Mouse (Mus musculus): ENCODE data around the gene Raver1. TPM values are rescaled to one million over a fixed set of nuclear protein-coding genes. Genes with fewer than 3 reads are reported as not detected.

The Raver1 gene
- total RNA-seq, 2 experiments from 2014 or later, result 28.0 to 29.0 TPM

DNA sequence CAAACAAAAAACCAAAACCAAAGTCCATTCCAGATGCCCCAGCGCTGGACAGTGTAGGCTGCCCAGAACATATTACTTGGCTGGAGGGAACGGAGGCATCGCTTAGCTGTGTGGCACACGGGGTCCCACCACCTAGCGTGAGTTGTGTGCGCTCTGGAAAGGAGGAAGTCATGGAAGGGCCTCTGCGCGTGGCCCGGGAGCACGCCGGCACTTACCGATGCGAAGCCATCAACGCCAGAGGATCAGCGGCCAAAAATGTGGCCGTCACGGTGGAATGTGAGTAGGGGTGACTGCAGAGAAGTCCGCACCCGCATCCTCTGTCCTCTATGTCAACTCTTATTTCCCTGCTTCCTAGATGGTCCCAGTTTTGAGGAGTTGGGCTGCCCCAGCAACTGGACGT is 55.6 kb downstream of the Raver1 start:
- 0 out of 2 replicates have a peak overlapping the region, but pooled peaks have one; percentile 11 for H3K4me3 ChIP-seq
- intact Hi-C loops (cut with DNase I), result no loop called here

DNA sequence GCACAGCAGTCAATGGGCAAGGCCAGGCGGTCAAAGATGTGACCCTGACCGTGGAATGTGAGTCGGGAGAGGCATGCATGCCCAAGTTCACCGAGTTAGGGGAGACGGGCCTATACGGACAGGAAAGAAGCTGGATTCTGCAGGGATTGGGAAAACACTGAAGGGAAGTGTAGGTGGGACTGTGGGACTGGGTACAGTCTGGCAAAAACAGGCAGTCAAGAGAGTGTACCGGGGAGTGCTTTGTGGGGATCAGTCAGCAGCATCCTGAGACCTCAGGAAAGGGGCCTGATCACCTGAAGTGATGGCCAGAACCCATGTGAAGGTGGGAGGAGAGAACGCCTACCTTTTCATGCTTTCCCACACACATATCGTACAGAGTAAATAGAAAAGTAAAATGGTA is 56.2 kb downstream of the Raver1 start:
- peak overlapping the region; percentile 50 for H3K27ac ChIP-seq
- no peak for TF ChIP-seq CTCF (IDR thresholded peaks at IDR 0.05)
- peak overlapping the region; percentile 19; the same call in 1 of the 2 replicates for H3K4me3 ChIP-seq
- intact Hi-C loops (cut with DNase I), result no loop called here
- peak in 1 of 2 experiments; percentile 24 for DNase-seq (ENCODE audit: extremely low spot score in 1 of 2, low spot score in 2 of 2)

More for the DNA sequence above, 55.6 kb downstream of the Raver1 start:
- TF ChIP-seq CTCF (IDR thresholded peaks at IDR 0.05), result no peak
- H3K27ac ChIP-seq, result peak overlapping the region; percentile 50
- no peak for DNase-seq (ENCODE audit: extremely low spot score in 1 of 2, low spot score in 2 of 2)

DNA sequence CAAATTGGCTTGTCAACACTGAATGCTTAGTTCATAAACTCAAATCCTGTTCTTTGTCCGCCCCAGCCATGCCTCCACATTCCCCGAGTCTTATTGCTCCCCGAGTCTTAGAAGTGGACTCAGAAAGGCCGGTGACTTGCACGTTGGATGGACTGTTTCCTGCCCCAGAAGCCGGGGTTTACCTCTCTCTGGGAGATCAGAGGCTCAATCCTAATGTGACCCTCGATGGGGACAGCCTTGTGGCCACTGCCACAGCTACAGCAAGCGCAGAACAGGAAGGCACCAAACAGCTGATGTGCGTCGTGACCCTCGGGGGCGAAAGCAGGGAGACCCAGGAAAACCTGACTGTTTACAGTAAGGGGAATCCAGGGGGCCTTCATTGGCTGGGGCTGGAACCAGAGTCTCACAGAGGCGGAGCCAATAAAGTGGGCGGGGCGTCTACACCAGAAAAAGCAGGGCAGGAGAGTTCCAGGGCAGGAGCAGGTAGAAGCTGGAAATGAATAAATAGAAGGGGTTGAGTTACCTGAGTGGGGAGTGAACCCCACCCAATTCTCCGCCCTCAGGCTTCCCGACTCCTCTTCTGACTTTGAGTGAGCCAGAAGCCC is 57.2 kb downstream of the Raver1 start:
- peak in 1 of 2 experiments; percentile 14 for DNase-seq (ENCODE audit: extremely low spot score in 1 of 2, low spot score in 2 of 2)
- intact Hi-C loops (cut with DNase I), result loop anchor here (5.0 kb wide), 2 partner anchors 58 to 103 kb away; partner anchors contain the start of genes Gm38431 and Raver1
- H3K4me3 ChIP-seq, result peak overlapping the region; percentile 24; the same call in 1 of the 2 replicates
- TF ChIP-seq CTCF (IDR thresholded peaks at IDR 0.05), result no peak
- peak overlapping the region; percentile 24; the same call in 1 of the 2 replicates for H3K27ac ChIP-seq

DNA sequence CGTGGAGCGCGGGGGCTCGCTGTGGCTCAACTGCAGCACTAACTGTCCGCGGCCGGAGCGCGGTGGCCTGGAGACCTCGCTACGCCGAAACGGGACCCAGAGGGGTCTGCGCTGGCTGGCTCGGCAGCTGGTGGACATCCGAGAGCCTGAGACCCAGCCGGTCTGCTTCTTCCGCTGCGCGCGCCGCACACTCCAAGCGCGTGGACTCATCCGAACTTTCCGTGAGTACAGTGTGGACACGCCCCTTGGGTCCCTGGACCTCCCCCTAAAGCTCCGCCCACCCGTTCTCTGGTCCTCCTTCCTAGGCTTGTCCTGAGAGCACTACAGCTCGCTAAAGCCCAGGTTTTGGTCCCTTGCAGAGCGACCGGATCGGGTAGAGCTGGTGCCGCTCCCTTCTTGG is 58.7 kb downstream of the Raver1 start:
- intact Hi-C loops (cut with DNase I), result loop anchor here (5.0 kb wide), 2 partner anchors 59 to 104 kb away; partner anchors contain the start of genes Gm38431 and Raver1
- H3K4me3 ChIP-seq, result peak overlapping the region; percentile 64
- no peak for TF ChIP-seq CTCF (IDR thresholded peaks at IDR 0.05)
- peak overlapping the region; percentile 93 for H3K27ac ChIP-seq
- peak; percentile 66 to 69 for DNase-seq (ENCODE audit: extremely low spot score in 1 of 2, low spot score in 2 of 2)

DNA sequence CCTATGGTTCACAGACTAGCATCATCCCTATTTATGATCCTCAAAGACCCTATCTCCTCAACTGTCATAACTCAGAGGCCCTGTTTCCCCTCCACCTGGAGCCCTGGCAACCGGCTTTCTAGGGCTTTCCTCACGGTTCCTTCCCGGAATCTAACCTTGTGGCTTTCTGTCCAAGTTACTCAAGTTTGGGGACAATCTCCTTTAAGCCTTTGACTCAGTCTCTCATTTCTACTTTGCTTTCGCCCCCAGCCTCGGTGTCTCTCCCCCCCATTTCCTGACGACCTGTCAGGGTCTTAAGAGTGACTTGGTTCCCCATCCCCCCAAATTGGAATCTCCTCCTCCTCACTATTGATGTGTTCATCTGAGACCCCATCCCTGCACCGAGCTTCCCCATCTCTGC is 59.3 kb downstream of the Raver1 start:
- peak overlapping the region; percentile 93 for H3K27ac ChIP-seq
- DNase-seq (ENCODE audit: extremely low spot score in 1 of 2, low spot score in 2 of 2), result no peak
- intact Hi-C loops (cut with DNase I), result loop anchor here (1.0 to 5.0 kb wide), 3 partner anchors 31 to 105 kb away; partner anchors contain the start of genes Gm38431 and Raver1
- peak overlapping the region; percentile 64 for H3K4me3 ChIP-seq
- no peak for TF ChIP-seq CTCF (IDR thresholded peaks at IDR 0.05)

DNA sequence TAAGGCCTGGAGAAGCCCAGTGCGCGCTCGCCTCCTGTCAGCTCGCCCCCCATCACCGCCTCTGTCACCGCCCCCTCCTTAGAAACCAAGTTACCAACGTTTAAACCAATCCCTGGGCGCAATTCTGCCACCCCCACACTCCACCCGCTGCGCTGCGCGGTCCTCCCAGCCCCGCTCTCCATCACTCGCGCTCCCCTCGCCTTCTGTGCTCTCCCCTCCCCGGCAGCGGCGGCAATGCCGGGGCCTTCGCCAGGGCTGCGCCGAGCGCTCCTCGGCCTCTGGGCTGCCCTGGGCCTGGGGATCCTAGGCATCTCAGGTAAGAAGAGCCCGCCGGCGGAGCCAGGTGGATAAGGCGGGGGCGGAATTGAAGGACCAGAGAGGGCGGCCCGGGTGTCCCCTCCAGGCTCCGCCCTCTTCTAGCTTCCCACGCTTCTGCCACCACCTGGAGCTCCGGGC is 59.9 kb downstream of the Raver1 start, which contains the start of gene Icam5:
Icam5 (plus strand) TSS at position 178 of the 456 bp plus-strand sequence.
- peak; percentile 86 to 87 for DNase-seq (ENCODE audit: extremely low spot score in 1 of 2, low spot score in 2 of 2)
- TF ChIP-seq CTCF (IDR thresholded peaks at IDR 0.05), result no peak
- intact Hi-C loops (cut with DNase I), result loop anchor here (1.0 to 5.0 kb wide), 5 partner anchors 31 to 105 kb away; partner anchors contain the start of genes Gm38431 and Raver1
- peak within 1 kb of the TSS; percentile 93 for H3K27ac ChIP-seq
- peak within 1 kb of the TSS; percentile 64 for H3K4me3 ChIP-seq

DNA sequence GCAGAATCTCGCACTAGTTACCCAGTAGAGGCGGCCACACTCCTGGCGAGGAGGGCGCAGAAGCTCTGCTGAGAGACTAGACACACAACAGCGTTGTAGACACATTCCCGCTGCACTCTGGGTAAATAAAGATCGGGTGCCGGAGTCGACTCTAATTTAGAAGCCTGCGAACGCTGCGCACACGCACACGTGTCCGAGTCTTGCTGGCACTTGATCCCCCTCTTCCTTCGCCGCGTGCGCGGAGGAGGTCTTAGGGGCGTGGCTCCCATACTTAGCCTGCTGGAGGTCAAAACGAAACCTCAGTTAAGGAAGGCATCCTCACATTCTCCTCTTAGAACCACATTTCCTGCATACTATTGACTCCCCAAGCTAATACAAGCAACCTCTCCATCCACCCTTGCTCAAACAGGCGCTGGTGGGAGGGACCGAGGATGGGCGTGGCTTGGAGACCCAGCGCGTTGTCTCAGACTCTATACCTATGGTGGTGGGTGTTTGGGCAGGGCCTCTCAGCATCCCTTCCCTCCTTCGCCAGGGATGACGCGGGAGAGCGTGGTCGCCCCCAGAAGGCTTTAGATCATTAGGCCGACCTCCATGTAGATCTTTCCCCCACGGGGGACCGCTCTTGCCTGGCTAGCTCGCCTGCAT is 60.4 kb downstream of the Raver1 start:
- intact Hi-C loops (cut with DNase I), result loop anchor here (1.0 to 5.0 kb wide), 4 partner anchors 41 to 106 kb away; partner anchors contain the start of genes Gm38431 and Raver1
- DNase-seq (ENCODE audit: extremely low spot score in 1 of 2, low spot score in 2 of 2), result peak; percentile 76 to 81
- peak overlapping the region; percentile 93 for H3K27ac ChIP-seq
- H3K4me3 ChIP-seq, result peak overlapping the region; percentile 64
- no peak for TF ChIP-seq CTCF (IDR thresholded peaks at IDR 0.05)

DNA sequence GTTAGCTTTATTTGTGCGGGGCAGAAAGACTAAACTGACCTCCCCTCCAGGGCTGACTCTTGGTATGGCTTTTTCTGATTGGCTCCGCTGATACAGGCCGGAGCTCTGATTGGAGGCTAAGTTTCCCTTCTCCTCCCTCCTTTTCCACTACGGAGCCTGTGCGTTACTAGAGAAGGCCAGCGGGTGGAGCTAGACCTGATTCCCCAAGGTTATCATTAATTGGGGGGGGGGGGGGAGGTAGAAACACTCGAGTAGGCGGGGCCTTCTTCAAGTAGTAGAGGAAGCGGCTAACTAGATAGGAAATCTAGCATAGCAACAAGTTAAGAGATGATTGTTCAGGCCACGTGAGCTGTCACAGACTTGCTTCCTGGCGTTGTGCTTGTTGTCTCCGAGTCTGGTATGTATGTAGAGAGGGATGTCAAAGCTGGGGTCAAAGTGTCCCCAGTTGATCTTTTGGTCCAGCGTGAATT is 61.0 kb downstream of the Raver1 start:
- peak overlapping the region; percentile 93 for H3K27ac ChIP-seq
- intact Hi-C loops (cut with DNase I), result loop anchor here (1.0 to 5.0 kb wide), 4 partner anchors 41 to 106 kb away; partner anchors contain the start of genes Gm38431 and Raver1
- peak; percentile 72 to 82 for DNase-seq (ENCODE audit: extremely low spot score in 1 of 2, low spot score in 2 of 2)
- TF ChIP-seq CTCF (IDR thresholded peaks at IDR 0.05), result peak; percentile 61
- H3K4me3 ChIP-seq, result peak overlapping the region; percentile 64

DNA sequence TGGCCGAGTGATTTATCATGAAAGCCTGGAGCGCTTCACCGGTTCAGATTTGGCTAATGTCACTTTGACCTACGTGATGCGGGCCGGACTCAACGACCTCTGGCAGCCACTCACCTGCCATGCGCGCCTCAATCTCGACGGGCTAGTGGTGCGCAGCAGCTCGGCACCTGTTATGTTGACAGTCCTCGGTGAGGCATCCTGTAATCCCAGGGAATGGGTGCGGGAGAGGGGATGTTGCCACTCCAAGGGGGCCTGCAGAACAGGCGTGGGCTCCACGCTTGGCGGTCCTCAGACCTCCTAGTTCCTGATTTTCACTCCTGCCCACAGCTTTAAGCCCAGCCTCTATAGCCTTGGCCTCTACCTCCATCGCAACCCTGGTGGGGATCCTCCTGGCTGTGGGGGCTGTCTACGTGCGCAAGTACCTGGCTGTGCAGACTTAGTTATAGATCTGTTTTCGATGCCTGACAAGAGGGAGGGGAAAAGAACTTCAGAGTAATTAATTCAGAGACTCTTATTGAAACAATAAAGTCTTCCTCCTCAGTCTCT is 61.7 kb downstream of the Raver1 start:
- Histone ChIP-seq H3K27ac (no peak overlapping the region), H3K4me3 (no peak overlapping the region)
- intact Hi-C loops (cut with DNase I), result loop anchor here (2.0 to 5.0 kb wide), 3 partner anchors 62 to 107 kb away; partner anchors contain the start of genes Gm38431 and Raver1
- TF ChIP-seq CTCF (IDR thresholded peaks at IDR 0.05), result no peak
- no peak for DNase-seq (ENCODE audit: extremely low spot score in 1 of 2, low spot score in 2 of 2)

DNA sequence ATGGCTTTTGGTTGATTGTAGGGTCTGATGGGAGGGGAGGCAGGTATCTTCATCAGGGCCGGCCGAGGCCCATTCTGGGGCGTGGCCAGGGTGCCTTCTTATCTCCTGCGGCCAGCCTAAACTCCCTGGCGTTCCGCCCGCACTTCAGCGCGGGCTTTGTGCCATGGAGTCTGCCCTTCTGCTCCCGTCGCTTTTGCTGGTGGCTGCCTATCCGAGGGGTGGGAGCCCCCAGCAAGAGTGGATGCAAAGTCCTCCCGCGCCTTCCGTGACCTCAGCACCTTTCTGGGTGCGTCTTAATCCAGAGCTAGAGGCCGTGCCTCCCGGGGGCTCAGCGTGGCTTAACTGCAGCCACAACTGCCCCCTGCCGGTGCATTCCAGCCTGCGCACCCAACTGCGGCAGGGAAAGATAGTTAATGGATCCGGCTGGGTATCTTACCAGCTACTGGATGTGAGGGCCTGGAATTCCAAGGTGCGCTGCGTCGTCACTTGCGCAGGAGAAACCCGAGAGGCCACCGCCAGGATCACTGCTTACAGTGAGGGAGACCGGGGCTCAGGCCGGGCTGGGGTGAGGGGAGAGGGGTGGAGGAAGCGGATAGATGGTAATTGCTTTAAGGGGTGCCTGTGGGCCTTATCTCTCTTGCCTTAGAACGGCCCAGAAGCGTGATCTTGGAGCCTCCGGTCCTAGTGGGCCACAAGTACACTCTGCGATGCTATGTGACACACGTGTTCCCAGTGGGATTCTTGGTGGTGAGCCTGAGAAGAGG is 62.3 kb downstream of the Raver1 start, which contains the start of gene Icam4:
Icam4 (plus strand) TSS at position 83 of the 764 bp plus-strand sequence.
- peak; percentile 91 for TF ChIP-seq CTCF (IDR thresholded peaks at IDR 0.05)
- peak within 1 kb of the TSS; percentile 44 for H3K4me3 ChIP-seq
- DNase-seq (ENCODE audit: extremely low spot score in 1 of 2, low spot score in 2 of 2), result peak; percentile 75 to 79
- no peak within 1 kb of the TSS for H3K27ac ChIP-seq
- intact Hi-C loops (cut with DNase I), result loop anchor here (2.0 to 5.0 kb wide), 4 partner anchors 27 to 108 kb away; partner anchors contain the start of genes Gm38431, Mrpl4 and Raver1
